Mouse (Mus musculus) urinary bladder, adult 2 months (tissue): ENCODE results near the gene Tead1. TPM values are rescaled to one million over a fixed set of nuclear protein-coding genes. Genes with fewer than 3 reads are reported as not detected.

Experiments
- DNase-seq: peaks from one replicate; pipeline ENCODE4 v3.0.0; 2022; ENCODE audit warnings: low spot score
- polyA plus RNA-seq: library from polyadenylated mRNA; depleted of rRNA; stranded (reverse); fragments of >200 nt; gene quantifications from 2 replicates; pipeline ENCODE4 v1.2.3, GENCODE M21; 2012

Tead1 gene
- polyA plus RNA-seq, 1 experiment = 43.5 TPM

DNA sequence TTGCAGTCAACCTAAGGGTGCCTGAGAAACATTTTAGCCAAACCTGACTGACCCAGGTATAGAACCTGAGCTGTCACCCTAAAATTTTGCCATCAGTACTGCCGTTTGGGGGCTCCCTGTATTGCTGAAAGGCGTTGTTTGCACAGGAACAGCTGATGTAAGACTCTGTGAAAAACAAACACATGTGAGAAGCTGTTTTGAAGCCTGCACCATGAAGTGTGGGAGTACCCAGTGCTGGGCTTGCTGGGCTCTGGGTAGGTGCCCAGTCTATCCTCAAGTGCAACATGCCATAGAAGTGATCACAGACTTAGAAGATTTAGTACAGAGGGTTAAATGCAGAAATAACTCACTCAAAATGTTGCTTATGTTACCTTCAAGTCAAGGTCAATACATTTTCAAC lies 49.3 kb downstream of the Tead1 start:
- DNase-seq = no peak

DNA sequence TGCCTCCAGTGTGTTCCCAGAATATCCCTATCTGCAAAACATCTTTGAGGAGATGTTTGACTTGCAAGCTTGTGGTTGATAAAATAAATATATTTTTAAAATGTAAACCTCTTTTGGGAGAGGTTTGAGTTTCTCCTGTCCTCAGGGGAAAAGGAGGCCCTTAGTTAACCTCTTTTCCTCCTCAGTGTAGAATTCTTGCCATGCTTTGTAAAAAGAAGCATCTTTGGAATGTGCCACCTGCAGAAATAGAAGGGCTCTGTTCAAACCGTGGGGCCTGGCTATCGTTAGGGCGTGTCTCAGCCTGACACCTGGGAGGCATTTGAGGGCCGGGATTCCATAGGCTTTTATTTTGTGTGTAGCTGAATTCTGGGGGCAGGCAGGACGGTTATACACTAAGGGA lies 51.1 kb downstream of the Tead1 start:
- no peak for DNase-seq

DNA sequence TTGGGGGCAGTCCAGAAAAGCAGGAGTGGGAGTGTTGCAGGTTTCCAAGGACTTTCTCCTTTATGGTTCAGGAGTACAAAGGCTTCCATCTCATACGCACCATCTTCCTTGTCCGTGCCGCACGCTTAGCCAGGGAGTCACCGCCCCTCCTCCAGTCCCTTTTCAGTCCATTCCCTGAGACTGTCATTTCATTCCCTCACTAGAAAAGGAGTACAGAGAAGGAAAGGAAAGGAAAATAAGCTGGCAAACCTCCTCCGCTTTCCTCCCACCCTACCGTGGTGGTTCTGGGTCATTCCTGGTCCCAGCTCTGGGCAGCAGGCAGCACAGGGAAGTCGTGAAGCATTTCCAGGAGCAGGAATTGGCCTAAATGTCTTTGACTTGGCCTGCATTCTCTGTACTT lies 52.5 kb downstream of the Tead1 start:
- no peak for DNase-seq

DNA sequence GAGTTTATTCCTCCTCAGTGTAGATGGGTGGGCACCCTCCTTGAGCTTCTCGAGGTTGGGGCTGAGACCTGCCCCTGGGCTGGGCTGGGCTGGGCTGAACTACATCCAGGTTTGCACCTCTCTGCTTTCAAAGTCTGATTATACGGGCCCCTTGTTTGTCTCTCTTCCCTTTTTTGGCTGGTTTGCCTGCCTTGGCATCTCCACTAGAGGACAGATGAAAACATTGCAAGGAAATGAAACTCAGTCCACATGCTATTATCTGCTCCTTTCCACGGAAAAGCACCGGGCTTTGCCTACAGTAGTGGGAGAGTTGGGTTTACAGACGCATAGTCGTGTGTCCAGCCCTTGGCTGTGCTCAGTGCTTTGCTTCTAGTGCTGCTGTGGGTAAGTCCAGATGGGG lies 60.1 kb downstream of the Tead1 start:
- no peak for DNase-seq

DNA sequence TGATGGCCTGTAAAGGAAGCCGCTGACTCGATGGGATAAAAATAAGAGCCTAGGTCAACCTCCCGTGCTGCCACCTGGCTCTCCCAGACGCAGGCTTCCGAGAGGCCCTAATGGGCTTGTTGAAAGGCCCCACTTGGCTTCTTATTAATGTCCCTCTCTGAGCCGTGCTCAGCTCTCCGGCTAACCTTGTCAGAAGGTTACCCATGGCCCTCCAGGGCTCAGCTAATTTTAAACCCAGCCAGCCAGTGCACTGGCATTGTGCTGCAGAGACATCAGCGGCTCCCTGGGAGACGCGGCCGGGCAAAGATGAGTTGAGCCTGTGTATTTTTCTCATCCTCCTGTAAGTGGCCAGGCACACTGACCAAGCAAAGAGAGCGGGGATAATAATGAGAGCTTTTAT lies 62.7 kb downstream of the Tead1 start:
- no peak for DNase-seq

DNA sequence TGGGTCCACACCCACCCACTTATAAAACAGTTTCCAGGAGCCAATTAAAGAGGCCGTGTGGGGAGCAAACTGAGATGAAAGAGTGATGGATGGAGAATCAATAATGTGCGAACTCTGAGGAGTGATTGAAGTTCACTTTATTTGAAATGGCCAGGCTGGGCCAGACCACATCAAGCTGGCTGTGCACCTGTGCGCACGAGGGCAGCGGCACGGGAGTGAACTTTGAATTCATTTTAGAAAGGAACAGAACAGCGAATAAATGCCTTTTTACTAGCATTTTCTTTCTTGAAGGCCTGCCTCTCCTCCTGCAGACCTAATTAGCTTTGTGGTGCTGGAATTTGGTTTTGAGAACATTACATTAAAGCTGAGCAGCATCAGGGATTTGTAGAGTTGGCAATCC lies 63.9 kb downstream of the Tead1 start:
- DNase-seq = no peak

DNA sequence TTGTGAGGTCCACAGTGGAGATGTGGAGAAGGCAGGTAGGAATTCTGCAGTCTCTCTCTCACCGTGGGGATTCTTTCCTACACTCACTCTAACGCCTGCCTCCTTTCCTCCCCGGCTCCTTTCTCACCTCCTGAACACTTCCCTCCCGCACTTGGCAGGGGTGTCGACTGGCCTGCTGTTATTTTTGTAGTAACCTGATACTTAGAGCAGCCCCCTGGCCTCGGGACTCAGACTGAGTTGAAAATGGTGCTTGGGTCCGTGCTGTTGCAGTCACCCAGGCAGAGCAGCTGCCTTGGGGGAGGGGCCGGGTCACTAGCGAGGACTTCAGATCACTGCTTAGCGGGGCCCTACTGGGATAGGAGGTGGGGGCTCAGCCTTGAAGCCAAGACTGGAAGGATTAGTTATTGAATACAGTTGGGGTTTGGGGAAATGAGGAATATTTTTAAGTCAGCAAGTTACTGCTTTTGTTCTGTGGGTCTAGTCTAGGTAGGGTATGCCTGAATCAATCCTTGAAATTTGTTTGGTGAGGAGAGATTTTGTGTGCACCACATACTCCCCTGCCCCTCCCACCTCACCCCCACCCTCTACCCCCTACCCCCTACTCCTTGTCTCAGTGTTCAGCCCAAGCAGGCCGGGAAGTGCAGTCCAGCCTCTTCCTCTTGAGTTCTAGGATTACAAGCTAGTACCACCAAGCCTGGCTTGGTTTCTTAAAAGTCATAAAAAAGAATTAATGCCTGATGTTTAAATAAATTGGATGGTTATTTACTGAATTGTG lies 64.7 kb downstream of the Tead1 start:
- no peak for DNase-seq

DNA sequence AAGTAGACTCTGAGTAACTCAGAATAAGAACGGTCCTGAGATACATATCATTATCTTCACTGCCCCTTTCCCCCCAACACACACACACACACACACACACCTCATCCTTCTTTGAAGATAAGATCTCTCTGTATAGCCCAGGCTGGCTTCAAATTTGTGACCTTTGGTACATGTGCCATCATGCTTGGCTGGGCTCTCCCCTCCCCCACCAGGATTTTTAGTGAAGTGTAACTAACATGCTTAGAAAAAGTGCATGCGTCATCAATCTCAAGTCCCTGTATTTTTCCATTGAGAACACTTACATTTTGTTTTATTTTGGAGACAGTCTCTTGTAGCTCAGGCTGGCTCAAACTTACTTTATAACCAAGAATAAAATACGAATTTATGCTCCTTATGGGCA lies 68.1 kb downstream of the Tead1 start:
- no peak for DNase-seq

DNA sequence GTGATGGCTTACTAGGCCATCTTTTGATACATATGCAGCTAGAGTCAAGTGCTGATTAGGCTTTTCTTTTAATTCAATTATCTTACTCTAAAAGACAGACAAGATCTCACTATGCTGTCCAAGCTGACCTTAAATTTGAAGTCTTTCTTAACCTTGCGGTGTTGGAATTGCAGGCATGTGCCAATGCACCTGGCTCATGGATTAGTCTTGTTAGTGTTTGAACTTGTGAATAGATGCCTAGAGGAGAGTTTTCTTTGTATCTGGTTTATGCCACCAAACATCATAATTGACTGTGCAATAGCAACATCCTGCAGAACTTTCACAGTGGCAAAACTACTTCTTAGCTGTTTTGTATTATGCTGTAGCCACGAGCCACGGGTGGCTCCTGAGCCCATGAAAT lies 68.7 kb downstream of the Tead1 start:
- DNase-seq = no peak

DNA sequence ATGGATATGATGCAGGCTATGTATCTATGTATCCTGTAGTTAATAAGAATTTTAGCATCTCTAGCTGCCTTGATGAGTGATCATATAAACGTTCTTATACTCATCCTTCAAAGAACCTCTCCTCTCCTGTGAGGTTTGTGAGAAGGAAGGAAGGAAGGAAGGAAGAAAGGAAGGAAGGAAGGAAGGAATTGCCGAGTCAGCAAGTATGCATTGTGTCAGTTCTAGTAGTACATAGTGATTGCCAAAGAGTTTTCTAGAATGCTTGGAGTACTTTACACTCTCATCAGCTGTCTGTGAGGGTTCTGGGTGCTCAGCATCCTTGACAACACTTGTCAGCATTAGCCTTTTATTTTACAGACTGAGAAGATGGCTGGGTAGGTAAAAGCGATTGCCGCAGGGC lies 69.2 kb downstream of the Tead1 start:
- DNase-seq = no peak

DNA sequence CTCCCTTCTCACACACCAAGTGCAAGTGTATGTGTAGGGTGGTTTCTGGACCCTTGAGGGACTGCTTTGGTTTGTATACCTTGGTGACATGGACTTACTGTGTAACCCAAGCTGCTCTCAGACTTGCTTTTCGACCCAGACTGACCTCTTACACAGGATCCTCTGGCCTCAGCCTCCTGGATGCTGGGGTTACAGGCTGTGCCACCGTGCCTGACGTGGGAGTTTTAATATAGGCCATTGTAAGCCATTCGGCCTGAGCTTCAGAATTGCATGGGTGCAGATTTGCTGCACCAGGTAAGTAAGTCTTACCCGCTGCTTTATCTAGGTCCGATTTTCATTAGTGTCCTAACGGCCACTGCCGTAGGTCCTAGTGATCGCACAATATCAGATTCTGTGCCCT lies 71.0 kb downstream of the Tead1 start:
- no peak for DNase-seq

DNA sequence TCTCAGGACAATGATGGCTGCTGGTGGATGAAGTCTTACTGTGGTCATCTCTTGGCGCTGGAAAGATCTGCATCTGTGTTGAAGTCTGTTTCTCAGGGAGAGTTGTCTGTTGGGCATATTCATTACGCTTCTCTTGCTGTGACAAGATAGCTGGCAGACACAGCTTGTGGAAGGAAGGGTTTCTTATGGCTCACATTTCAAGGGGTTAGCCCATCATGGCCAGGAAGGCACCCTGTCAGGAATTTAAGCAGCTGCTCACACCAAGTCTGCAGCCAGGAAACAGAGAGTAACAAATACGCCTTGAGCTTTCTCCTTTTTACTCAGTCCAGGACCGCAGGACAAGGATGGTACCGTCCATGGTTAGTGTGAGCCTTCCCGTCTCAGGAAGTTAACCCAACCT lies 73.2 kb downstream of the Tead1 start:
- no peak for DNase-seq

DNA sequence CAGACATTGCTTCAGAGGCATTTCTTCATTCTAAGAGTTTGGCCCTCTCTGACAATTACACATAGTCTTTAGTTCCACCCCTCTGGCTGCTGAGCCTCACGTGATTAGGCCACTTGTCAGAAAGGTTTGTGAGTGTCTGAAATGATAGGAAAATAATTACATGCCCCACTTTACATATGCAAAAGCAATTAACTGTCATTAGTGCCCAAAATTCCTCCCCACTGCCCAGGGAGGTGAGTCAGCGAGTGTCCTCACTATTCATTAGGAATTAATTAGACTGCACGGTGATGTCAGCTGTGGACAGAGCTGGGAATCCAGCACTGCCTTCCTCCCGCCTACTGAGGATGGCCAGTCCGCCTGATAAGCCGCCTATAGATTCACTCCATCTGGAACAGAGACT lies 74.2 kb downstream of the Tead1 start:
- DNase-seq = no peak

DNA sequence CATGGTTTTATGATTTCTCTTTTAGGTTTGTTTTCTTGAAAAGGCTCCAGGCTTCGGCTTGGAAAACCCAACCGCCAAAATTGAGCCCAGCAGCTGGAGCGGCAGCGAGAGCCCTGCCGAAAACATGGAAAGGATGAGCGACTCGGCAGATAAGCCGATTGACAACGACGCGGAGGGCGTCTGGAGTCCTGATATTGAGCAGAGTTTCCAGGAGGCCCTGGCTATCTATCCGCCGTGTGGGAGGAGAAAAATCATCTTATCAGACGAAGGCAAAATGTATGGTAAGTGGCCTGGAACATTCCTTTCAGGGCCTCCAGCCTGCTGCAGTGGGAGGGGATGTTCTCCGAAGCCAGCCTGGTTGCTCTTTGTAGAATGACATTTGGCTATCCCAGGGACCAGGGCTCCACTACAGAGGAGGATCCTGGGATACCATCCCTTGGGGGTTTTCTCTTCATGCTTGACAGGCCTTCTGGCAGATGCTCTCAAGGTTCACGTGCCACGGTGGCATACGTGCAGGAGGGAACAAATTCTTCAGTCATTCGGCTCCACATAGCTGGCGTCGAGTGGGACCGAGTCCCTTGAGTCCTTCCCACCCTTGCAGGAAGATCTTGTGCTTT lies 80.3 kb downstream of the Tead1 start:
- DNase-seq = no peak

DNA sequence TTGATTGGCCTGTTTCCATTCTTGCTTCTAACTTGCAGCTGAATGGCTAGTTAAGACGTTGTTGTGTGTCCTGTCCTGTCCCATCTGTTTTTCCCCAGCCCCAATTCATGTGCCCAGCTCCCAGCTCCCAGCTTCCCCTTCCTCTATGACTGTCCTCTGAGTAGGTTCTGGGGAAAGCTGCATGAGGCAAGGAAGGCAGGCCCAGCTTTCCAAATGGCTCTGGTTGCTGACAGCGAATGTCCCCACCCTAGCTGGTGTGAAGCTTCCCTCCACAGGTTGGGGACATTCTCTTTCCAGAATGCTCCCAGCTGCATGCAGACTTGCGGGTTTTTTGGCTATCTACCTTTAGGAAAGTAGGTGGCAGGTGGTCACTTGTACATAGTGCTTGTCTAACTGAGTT lies 81.2 kb downstream of the Tead1 start:
- no peak for DNase-seq

DNA sequence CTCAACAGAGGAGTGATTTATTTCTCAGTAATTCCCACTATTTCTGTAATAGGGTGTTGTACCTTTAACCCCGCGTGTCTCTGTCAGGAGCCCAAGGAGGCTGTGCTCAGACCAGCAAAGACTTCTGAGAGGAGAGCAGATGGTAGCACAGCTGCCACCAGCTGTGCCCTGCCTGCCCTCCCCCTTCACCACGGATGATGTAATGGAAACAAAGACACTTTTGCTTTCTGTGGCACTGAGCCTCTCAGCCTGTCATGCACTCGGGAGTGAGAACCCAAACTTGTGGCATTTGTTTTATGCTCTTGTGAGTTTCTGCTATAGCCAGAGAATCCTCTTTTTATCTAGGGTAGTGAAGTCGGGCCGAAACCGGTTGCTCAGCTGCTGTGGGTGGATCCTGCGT lies 81.7 kb downstream of the Tead1 start:
- DNase-seq = no peak

DNA sequence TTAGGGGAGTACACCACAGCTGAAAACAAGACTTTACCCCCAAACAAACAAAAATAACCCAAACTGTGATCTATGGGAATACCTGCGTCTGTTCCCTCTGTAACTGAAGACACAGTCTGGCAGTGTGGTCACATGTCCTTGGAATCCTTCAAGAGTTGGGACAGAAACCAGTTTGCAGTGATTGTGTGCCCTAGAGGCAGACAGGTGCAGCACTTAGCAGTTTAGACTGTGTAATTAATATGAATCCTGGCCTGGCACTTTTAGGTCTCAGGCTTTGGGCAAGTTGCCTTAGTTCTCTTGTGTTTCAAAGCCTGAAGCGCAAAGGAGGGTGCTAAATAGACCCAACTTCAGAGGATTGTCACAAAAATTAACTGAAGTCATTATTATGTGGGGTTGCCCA lies 83.8 kb downstream of the Tead1 start:
- no peak for DNase-seq

DNA sequence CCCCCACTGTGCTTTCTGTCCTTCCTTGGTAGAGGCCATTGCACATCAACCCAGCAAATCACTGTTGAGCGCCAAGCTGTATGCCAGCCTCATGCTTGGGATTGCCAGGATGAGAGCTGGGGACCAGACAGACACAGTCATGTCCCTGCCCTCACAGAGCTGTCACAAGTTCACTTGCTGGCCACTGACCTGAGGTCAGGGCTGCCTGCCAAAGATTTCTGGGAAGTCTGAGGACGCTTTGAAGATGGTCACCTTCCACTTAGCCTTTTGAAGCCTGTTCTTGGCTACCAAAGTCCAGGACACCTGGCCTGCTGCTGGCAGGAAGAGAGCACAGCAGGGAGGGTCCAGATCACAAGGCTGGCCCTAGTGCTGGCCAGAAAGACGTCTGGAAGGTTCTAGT lies 84.4 kb downstream of the Tead1 start:
- no peak for DNase-seq

DNA sequence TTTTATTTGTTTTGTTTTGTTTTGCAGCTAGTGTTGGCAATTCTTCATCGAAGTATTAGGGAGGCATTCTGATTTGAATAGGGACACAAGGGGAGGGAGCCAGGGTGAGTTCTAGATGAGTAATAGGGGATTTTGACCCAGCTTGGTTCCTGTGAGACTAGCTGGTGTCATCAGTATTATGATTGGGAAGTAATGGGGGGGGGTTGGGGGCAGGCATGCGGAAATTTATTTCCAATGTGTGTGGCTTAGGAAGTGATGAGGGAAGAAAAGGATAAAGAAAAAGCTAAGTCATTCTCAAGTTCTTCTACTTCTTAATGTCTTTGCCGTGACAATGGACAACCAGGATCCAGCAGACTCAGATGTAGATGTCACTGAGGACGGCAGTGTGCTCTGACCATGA lies 85.8 kb downstream of the Tead1 start:
- no peak for DNase-seq

DNA sequence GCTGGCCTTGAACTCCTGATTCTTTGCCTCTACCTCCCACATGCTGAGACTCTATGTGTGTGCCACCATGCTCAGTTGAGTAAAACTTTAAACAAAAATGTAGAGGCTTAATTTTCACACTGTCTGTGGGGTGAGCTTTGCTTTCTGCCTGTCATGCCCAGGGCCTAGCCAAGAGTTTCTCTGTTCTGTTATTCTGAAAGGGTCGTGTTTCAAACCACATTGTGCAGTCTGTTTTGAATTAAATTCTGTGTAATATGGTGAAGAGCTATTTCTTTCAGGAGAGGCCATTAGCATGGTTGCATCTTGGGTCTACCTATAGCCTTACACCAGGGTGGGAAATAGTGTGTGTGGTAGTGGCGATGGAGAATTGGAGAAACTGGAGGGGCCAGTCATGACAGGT lies 90.7 kb downstream of the Tead1 start:
- no peak for DNase-seq

DNA sequence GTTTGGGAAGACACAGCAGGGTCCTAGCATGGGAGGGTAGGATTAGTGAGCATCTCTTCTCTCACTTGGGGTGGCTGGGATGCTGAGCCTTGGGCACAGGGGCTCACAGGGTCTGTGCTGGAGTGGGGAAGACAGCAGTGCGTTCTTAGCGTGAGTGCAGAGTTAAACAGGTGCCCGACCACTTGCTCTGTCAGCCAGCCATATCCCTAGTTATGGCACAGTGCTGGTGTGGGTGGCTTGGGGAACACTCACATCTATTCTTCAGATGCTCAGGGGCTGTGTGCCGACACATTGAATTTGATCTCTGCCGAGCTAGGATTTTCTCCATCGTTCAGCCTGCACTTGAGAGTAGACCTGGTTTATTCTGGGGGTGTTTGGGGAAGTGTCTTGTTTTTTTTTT lies 92.3 kb downstream of the Tead1 start:
- DNase-seq = no peak

DNA sequence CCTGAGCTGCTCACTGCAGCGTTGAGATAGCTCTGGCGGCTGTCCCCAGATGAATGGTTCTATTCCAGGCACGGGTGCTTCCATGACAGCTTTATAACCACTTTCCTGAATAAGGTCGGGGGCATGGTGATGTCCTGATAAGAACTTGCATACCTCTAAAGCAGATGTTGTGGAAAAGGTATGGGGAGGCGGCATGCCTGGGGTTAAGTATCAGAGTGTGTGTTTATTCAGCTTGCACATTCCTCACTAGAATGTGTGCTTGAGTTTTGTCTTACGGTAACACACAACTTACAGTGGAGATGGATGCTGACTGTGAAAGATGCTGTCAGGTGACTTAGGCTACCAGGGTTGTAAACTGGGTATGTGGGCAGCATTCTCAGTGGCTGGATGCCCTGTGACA lies 93.7 kb downstream of the Tead1 start:
- DNase-seq = no peak

DNA sequence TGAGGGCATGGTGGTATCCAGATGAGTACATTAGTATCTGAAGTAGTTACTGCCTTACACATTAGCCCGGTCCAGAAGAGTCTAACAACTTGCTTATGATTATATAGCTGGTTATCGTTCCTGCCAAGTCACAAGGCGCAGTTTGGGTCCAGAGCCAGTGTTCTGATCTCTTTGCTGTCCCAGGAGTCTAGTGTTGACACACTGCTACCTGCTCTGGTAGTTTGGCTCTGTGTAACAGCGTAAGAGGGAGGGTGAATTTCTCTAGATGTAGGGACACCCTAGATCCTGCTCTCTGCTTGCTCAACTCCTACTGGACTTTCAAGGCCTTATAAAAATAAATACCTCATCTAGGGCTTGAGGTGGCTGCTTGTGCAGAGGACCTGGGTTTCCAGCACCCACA lies 94.5 kb downstream of the Tead1 start:
- no peak for DNase-seq

DNA sequence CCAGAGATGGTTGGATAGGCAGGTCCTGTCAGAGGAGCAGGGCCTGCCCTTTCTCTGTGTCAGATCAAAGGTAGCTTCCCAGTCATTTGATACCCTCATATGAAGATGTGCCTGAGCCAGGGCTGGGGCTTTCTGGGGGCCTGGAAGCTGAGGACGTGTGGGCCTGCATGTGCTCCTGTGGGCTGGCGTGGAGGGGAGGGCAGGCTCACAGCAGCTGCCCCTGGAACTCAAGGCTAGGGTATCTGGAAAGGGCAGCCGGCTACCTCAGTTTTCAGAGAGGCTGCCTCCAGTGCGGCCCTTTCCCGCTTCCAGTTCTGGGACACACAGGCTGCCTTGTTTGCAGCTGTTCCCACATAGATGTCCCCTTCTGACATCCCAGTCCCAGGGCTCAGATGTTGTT lies 96.7 kb downstream of the Tead1 start:
- DNase-seq = no peak
